Mouse (Mus musculus): ENCODE results near the gene Pfn5. TPM values are rescaled to one million over a fixed set of nuclear protein-coding genes. Genes with fewer than 3 reads are reported as not detected.

The Pfn5 gene
- not detected in 2 replicates for polyA plus RNA-seq (2021; fragmentation: Nextera tagmentation)
- long read RNA-seq, experiment 1: 0 reads
- long read RNA-seq, experiment 2: 0 reads

DNA sequence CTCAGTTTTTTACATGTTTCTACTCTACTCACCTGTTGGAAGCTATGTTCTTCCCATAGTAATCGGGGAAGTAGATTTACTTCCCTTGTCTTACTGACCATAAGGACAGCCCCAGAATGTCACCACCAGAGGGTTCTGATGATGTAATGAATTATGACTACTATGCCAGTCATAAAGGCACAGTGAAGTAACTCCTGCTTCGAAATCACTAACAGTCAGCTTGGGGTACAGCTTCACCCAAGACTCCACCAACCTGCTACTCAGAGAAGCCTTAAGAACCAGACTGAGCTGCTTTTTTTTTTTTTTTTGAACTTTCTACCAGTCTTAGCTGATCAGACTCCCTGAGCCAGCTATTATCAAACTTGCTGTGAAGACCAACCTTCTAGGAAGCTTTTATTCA is at the start of gene Pfn5, which contains the start of gene Asb12:
Pfn5 (plus strand) TSS at position 218 of the 400 bp plus-strand sequence.
Asb12 (minus strand) TSS at position 101 of the 400 bp plus-strand sequence.

Other genes starting within 250 kb of the Pfn5 start
- 1.3 and 1.6 TPM in 2 replicates for gene Amer1, start 113.2 kb upstream of the Pfn5 start, polyA plus RNA-seq (2021; fragmentation: Nextera tagmentation)
- gene Asb12, start 117 bp upstream of the Pfn5 start, polyA plus RNA-seq (2021; fragmentation: Nextera tagmentation): not detected in 2 replicates
- 5.2 and 5.4 TPM in 2 replicates for gene Zc4h2, start 100.4 kb downstream of the Pfn5 start, polyA plus RNA-seq (2021; fragmentation: Nextera tagmentation)
- gene Zc3h12b, start 153.6 kb downstream of the Pfn5 start, polyA plus RNA-seq (2021; fragmentation: Nextera tagmentation): 12.9 and 13.9 TPM in 2 replicates